Mouse (Mus musculus) limb, embryonic 14.5 days (tissue): ENCODE results near the gene Wdr82. TPM values are rescaled to one million over a fixed set of nuclear protein-coding genes. Genes with fewer than 3 reads are reported as not detected.
A peak's percentile ranks its signal among the peaks of the same experiment; 100 is the strongest.

Experiments used
- ATAC-seq: fragments of 200-750 bp; cut with Nextera tagmentation; 2 replicates; pipeline ENCODE4 v1.8.0; 2017; ENCODE audit warnings: low read depth, moderate number of reproducible peaks, moderate TSS enrichment; ENCODE audit not compliant: low FRiP score
- DNase-seq: peaks from one replicate; pipeline ENCODE4 v3.0.0-alpha.2; 2015; ENCODE audit warnings: low spot score
- H3K27ac ChIP-seq: fragments of 300-500 bp; sonication (generic); replicated peaks from 2 replicates; pipeline ENCODE4 v1.5.1; 2014; ENCODE audit warnings: low read depth, mild to moderate bottlenecking, low read length, moderate library complexity, mixed read lengths
- H3K27me3 ChIP-seq: fragments of 300-500 bp; sonication (generic); 2 replicates; pipeline ENCODE4 v1.6.1; 2014; ENCODE audit warnings: low read length, mixed read lengths; ENCODE audit not compliant: control insufficient read depth, insufficient read depth
- H3K36me3 ChIP-seq: fragments of 300-500 bp; sonication (generic); 2 replicates; pipeline ENCODE4 v1.6.1; 2014; ENCODE audit warnings: mild to moderate bottlenecking, low read length, moderate library complexity, mixed read lengths; ENCODE audit not compliant: control insufficient read depth, insufficient read depth
- H3K4me1 ChIP-seq: fragments of 300-500 bp; sonication (generic); 2 replicates; pipeline ENCODE4 v1.6.1; 2014; ENCODE audit warnings: antibody characterized with exemption, low read length, mixed read lengths; ENCODE audit not compliant: control insufficient read depth, insufficient read depth
- H3K4me2 ChIP-seq: fragments of 300-500 bp; sonication (generic); replicated peaks from 2 replicates; pipeline ENCODE4 v1.6.1; 2014; ENCODE audit warnings: low read depth, mild to moderate bottlenecking, low read length, moderate library complexity; ENCODE audit not compliant: severe bottlenecking
- H3K4me3 ChIP-seq: fragments of 300-500 bp; sonication (generic); replicated peaks from 2 replicates; pipeline ENCODE4 v1.5.1; 2014; ENCODE audit warnings: low read length
- H3K9ac ChIP-seq: fragments of 300-500 bp; sonication (generic); 2 replicates; pipeline ENCODE4 v1.6.1; 2014; ENCODE audit warnings: mild to moderate bottlenecking, low read depth, low read length, moderate library complexity; ENCODE audit not compliant: severe bottlenecking
- H3K9me3 ChIP-seq: fragments of 300-500 bp; sonication (generic); 2 replicates; pipeline ENCODE4 v1.6.1; 2016; ENCODE audit warnings: low read length; ENCODE audit not compliant: control insufficient read depth
- POLR2A ChIP-seq: fragments of 200-500 bp; IDR thresholded peaks from 2 replicates; pipeline ENCODE4 v1.8.0; 2012; ENCODE audit warnings: inconsistent platforms, mild to moderate bottlenecking, moderate library complexity, borderline replicate concordance; ENCODE audit not compliant: insufficient read depth, insufficient read length; ENCODE audit errors: extremely low read depth
- WGBS: fragments of 180-500 bp; shearing (Covaris S2); extraction: QIAGEN DNeasy Blood & Tissue Kit; methylation state at CpG from one replicate; pipeline ENCODE4 v1.1.7; 2014; 5-methylcytosine and 5-hydroxymethylcytosine counted together
- polyA plus RNA-seq, 2 experiments: library from polyadenylated mRNA; depleted of rRNA in 1 of 2; stranded (reverse) in 1 of 2; unstranded in 1 of 2; fragments of >200 nt; fragmentation: Nextera tagmentation in 1 of 2; extraction: Ambion mirVana in 1 of 2; gene quantifications; 2 replicates each; pipeline versions ENCODE4 v1.2.1 to v1.2.3; 2012 to 2014

Gene Wdr82
- polyA plus RNA-seq, 2 experiments: 30.2 to 104 TPM

DNA sequence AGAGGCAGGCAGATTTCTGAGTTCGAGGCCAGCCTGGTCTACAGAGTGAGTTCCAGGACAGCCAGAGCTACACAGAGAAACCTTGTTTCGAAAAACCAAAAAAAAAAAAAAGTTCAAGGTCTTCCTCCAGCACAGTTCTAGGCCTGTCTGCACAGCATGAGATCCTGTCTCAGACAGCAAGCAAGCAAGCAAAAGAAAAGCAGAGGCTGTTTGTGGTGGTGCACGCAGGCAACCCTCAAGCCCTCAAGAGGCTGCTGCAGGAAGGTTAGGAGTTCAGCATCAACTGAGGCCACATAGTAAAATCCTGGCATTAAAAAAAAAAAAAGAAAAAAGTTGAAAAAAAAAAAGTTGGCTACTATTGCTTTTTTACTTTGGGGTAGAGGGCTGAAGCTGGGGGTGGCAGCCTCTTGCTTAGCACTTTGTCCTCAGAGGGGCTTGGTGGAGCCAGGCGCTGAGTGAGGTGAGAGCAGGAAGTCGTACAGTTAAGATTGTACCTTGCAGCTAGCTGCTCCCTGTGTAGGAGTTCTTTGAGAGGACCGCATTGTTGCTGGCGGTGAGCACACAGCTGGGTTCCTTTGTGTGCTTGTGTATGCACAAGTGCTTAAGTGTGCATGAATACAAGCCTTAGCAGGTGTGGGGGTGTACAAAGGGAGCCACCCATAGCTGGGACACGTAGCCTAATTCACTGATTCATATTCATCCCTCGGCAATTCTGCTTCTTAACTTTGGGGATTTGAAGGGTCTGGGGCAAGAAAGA is 40.3 kb downstream of the Wdr82 start:
- 0 out of 2 replicates have a peak overlapping the region, but pooled peaks have one; percentile 2 for H3K27ac ChIP-seq
- no peaks in the 10 kb centered on the region for H3K27me3 ChIP-seq
- no peak overlapping the region for H3K9ac ChIP-seq
- DNase-seq (no peak), ATAC-seq (no peak)
- peaks cover 2% of the 10 kb centered on the region; the same call in 1 of the 2 replicates for H3K4me1 ChIP-seq
- H3K4me3 ChIP-seq: no peak overlapping the region
- H3K9me3 ChIP-seq: no peaks in the 10 kb centered on the region
- WGBS: 55% methylated on average over 9 of the region's 9 CpGs
- peaks cover 49% of the 10 kb centered on the region for H3K36me3 ChIP-seq
- peak overlapping the region; percentile 45; the same call in 1 of the 2 replicates for H3K4me2 ChIP-seq
- no peak for TF ChIP-seq POLR2A

- Histone ChIP-seq H3K36me3 (peaks cover 49% of the 10 kb centered on the region), H3K4me3 (peak overlapping the region; percentile 17; the same call in 1 of the 2 replicates)
- 21% methylated on average over 36 of the region's 37 CpGs for WGBS
These were observed 41.2 kb downstream of the Wdr82 start for GRCm38 (mm10) chr9:106211680-106212593.

DNA sequence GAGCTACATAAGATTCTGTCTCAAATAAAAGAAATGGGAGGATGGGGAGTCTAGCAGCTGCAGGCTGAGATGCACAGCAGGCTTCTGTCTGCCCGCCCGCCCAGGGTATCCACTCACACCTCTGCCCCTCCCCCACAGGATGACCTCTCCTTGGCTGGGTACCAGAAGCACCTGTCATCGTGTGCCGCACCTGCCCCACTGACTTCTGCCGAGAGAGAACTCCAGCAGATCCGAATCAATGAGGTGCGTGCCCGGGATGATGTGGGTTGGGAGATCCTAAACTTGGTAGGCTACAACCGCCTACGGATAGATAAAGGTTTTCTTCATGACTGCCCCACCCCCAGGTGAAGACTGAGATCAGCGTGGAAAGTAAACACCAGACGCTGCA is 41.9 kb downstream of the Wdr82 start:
- Histone ChIP-seq H3K9me3 (no peaks in the 10 kb centered on the region), H3K4me1 (peaks cover 2% of the 10 kb centered on the region; the same call in 1 of the 2 replicates), H3K27me3 (no peaks in the 10 kb centered on the region), H3K27ac (no peak overlapping the region), H3K36me3 (peaks cover 46% of the 10 kb centered on the region), H3K4me3 (no peak overlapping the region), H3K4me2 (0 out of 2 replicates have a peak overlapping the region, but pooled peaks have one; percentile 45), H3K9ac (no peak overlapping the region)
- ATAC-seq (no peak), DNase-seq (no peak)
- 88% methylated on average over 12 of the region's 12 CpGs for WGBS
- no peak for TF ChIP-seq POLR2A

More at GRCm38 (mm10) chr9:106211680-106212593, 41.2 kb downstream of the Wdr82 start:
- Histone ChIP-seq H3K27ac (0 out of 2 replicates have a peak overlapping the region, but pooled peaks have one; percentile 2), H3K9me3 (no peaks in the 10 kb centered on the region), H3K4me2 (peak overlapping the region; percentile 45), H3K4me1 (peaks cover 2% of the 10 kb centered on the region; the same call in 1 of the 2 replicates), H3K9ac (peak overlapping the region; percentile 42), H3K27me3 (no peaks in the 10 kb centered on the region)
- ATAC-seq (peak; percentile 83), DNase-seq (peak; percentile 94)
- no peak for TF ChIP-seq POLR2A

- Histone ChIP-seq H3K9ac (no peak overlapping the region), H3K9me3 (no peaks in the 10 kb centered on the region), H3K27me3 (no peaks in the 10 kb centered on the region), H3K27ac (no peak overlapping the region), H3K36me3 (peaks cover 32% of the 10 kb centered on the region), H3K4me1 (peaks cover 2% of the 10 kb centered on the region; the same call in 1 of the 2 replicates), H3K4me2 (no peak overlapping the region), H3K4me3 (no peak overlapping the region)
- no peak for TF ChIP-seq POLR2A
- 88% methylated on average over 6 of the region's 6 CpGs for WGBS
- DNase-seq (no peak), ATAC-seq (no peak)
These were observed 44.8 kb downstream of the Wdr82 start for GRCm38 (mm10) chr9:106215341-106216125.
